Mouse (Mus musculus) A20 (cell line): ENCODE data around the gene Unkl.
A peak's percentile ranks its signal among the peaks of the same experiment; 100 is the strongest.
"Not testable (repeated sequence)": the region's sequence is repeated elsewhere in the genome, so short reads cannot be mapped to it uniquely, and the experiment has no call there.

Experiments
- DNase-seq: peaks from one replicate; pipeline ENCODE4 v3.0.0-alpha.2; 2011; ENCODE audit warnings: low read depth, low spot score

Unkl gene

GRCm38 (mm10) chr17:25219492-25220295 is 31.5 kb downstream of the Unkl start:
- DNase-seq = no peak

- DNase-seq = no peak
Observed at GRCm38 (mm10) chr17:25220746-25221145, 32.5 kb downstream of the Unkl start.

DNA sequence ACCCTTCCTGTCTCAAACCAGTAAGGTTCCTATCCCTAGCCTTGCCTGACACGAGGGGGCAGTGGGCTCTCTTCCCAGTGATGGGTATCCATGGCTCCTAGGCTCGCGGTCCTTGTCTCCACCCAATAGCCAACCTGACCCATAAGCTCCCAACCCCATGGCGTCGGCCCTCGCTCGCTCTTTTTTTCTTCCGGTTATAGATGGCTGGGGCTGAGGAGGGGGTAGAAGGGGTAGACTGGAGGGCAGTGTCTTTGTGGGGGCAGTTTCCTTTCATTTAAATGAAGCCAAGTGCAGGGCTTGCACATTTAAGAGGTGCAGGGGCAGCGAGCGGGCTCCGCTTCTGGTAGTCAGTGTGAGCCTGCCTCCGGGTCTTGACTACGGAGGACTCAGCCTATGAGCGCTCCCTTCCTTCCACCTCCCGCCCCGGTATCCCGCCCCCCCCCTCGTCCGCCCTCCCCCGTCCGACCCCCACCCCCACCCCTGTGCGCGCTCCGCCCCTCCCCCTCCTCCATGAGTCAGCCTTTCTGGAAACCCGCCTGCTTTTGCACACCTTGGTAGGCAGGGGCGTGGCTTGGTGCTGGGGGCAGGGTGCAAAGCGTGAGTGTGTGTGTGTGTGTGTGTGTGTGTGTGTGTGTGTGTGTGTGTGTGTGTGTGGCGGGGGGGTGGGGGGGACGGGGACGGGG is 33.8 kb downstream of the Unkl start:
- no peak for DNase-seq

- DNase-seq = not testable (repeated sequence)
Observed at GRCm38 (mm10) chr17:25222504-25222940, 34.3 kb downstream of the Unkl start.

DNA sequence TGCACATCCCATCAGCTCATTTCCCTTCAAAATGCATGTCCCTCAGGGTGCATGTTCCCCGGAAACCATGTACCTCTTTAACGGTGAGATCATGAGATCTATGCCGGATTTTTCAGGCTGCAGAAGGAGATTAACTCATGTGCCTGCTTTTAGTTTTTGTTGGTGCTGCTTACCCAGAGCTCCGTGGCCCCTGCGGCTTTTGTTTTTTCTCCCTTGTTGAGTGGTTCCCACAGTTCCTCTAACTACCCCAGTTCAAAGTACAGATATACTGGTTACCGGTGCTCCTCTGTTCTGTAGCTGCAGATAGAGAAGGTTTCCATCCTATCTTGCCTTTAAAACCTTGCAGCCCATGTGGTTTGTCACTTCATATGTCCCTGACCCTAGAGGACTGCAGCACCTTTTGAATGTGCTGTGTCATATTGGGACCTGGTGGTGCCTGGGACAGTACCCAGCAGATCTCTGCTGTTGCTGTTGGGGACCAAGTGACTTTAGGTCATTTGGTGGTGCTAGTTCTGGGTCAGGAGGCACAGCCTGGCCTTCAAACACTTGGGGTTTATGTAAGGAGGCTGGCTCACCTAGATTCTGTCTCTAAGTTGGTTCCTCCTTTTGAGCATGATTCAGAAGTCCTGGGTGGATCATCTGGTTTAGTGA is 34.9 kb downstream of the Unkl start:
- no peak for DNase-seq

DNA sequence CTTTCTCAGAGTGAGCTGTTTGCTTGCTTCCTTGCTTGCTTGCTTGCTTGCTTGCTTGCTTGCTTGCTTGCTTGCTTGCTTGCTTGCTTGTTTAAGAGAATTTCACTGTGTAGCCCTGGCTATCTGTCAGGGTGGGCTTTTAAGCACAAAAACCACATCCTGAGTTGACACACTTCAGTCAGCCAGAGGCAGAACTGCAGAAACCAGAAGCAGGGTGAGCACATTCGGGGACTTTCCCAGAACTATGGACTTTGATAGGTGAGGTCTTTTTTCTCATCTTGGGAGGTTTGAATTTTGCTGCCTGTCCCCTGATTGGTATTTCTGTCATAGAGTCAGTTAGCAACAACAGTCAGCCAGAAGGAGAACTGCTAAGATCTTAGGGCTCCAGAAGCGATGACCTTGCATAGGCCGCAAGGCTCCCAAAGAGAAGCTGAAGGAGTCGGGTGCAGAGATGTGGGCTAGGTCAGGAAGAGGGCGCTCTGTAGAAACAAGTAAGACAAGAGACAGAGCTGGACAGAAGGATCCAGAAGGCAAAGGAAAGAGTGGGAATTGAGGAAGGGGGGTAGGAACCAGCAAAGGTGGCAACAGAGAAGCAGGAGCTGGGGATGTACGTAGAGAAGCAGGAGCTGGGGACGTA is 36.5 kb downstream of the Unkl start:
- no peak for DNase-seq

DNA sequence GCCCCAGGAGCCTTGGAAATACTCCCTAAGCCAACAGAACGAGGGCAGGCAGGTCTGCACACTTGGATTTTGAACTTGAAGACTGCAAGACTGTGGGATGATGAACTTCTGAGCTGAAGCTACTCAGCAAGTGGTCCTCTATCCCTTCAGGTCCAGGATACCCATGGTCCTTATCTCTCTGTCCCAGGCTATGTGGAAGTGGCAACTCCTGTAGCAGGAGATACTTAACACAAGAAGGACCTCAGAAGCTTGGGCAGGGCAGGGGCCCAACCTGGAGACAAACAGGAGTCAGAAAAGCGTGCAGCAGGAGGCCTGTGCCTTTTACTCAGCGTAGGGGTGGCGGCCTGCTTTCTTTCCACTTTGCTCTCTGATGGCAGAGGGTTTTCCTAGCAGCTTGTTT is 37.5 kb downstream of the Unkl start:
- no peak for DNase-seq

DNA sequence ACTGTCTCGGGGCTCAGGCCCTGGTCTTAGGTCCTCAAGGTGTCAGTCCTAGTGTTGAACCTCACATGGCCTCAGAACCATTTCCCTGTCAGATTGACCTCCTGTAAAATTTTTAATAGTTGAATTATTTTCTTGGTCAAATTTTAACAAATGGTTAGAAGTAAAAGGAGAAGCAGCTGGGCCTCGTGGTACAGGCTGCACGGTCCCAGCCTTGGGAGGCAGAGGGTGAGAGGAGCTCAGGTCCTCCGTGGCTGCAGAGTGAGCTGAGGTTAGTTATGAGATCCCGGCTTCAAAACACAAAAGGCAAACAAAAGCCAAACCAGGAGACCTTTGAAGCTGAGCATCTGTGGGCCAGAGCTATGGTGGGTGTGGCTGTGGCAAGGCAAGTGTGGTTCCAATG is 39.8 kb downstream of the Unkl start:
- DNase-seq = no peak

GRCm38 (mm10) chr17:25230014-25230655 is 41.9 kb downstream of the Unkl start:
- DNase-seq = not testable (repeated sequence)

DNA sequence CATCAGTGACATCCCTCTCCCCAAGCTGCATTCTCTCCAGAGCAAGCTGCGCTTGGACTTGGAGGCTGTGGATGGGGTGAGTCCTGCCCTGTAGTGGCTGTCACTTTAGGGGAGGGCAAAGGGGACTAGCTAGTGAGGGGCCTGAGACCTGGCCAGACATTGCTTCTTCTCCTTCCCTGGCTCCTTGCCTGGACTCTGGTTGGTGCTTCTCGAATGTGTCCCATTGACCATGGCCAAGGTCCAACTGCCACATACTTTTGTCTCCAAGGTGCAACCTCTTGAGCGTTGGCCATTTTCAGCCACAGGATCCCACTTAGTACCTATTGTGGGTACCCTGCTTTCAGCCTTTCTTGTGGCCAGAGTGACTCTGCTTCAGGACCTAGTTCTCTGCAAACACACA is 42.5 kb downstream of the Unkl start:
- no peak for DNase-seq

- not testable (repeated sequence) for DNase-seq
Observed at GRCm38 (mm10) chr17:25231621-25232020, 43.4 kb downstream of the Unkl start.

- DNase-seq = no peak
Observed at GRCm38 (mm10) chr17:25235635-25236034, 47.4 kb downstream of the Unkl start.

DNA sequence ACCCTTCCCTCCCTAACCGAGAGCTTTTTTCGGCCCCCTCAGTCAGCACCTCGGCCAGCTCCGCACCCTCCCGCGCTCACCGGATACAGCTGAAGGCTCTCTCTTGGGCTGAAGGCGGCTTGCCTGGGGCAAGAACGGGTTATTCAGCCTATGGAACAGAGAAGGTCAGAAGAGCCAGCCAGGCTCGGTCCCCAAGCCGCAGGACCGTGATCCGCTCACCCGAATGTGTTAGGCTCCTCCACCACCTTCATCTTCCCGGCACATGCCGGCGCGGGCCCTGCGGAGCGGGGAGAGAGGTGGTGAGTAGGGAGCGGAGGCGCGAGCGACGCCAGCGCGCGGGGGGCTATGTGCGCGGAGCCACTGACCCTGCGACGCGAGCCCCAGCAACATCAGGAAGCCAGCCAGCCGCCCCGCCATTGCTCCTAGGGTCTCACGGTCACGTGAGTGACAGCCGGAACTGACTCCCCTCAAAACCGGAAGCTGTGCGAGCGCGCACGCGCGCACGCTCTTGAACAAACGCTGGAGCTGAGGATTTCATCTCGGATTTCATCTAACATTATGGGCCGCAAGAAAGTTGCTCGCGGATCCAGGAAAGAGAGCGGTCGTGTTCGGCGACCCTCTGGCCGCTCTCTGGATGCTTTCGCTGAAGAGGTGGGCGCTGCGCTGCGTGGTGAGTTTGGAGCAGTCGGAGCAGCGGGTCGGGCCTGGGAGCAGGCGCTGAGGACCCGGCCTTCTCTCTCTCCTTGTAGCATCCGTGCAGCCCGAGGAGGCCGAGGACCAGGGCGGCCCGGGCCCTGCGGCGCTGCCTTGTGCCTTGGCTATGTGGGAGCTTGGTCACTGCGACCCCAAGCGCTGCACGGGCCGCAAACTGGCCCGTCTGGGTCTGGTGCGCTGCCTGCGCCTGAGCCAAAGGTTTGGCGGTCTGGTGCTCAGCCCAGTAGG is 51.8 kb downstream of the Unkl start, which contains the start of the genes Gnptg and Tsr3:
Gene Gnptg (minus strand): TSS at position 430 of the 942 bp plus-strand sequence.
Gene Tsr3 (plus strand): TSS at position 476 of the 942 bp plus-strand sequence.
- DNase-seq = peak; percentile 92

DNA sequence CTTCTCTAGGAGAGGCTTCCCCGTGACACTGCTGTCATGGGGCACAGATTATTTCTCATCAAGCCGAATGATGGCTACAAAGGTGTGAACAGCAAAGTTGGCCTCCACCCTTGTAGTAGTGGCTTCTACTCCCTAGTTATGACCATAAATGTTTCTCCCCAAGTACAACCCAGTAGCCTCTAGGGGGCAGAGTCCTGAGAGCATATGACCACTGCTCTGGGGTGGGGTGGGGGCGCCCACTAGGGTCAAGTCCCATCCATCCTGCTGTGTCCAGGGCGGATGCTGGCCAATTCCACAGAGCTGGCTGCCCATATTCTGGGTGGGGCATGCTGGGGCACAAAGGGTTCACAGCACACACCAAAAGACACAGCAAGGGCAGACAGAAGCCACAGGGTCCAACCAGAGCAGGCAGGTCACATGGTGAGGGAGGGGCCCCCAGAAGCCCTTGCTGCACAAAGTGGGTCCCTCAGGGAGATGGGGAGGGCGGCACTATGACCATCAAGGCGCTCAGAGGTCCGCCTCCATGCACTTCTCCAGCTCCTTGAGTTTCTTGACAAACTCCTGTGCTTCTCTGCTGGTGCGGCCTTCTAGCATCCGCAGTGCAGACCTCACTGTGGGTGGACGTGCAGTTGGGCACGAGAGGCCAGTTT is 55.1 kb downstream of the Unkl start:
- DNase-seq = peak; percentile 18

DNA sequence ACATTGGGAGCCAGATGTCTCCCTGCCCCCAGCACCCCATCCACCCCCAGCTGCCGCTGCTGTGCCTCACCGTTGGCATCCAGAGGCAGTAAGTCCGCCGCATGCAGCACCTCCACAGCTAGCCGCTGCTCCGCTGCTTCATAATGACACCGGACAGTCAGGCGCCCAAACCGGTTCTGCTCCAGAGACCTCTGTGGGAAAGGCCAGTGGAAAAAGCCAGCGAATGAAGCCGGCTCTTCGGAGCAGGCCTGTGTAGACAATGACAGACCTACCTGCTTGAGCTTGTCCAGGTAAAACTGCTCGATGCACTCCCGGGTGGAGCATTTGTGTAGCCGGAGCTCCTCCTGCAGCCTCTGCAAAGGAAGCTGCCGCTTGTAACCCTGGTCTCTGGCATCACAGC is 56.0 kb downstream of the Unkl start:
- DNase-seq = no peak

GRCm38 (mm10) chr17:25248033-25248750 is 60.0 kb downstream of the Unkl start:
- no peak for DNase-seq

GRCm38 (mm10) chr17:25250181-25250835 is 62.1 kb downstream of the Unkl start:
- DNase-seq = no peak

DNA sequence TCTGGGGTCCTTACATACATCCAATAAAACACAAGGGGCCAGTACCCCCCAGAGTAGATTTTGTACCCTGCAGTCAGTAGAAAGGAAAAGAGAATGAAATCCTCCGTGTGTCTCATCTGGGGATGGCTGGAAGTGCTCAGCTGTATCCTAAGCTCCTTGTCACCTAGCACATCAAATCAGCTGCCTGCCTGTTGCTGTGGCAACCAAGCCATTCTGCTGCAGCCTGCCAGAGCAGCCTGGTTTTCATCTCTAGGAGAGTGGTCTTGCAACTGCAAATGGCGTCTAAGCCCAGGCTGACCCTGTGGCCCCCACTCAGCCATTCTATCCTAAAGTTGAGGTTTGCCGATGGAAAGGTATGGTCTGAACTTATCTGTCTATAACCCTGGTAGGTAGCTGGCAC is 64.4 kb downstream of the Unkl start:
- DNase-seq = no peak

GRCm38 (mm10) chr17:25253760-25254159 is 65.6 kb downstream of the Unkl start:
- DNase-seq = no peak
